Mouse (Mus musculus) heart, adult 2 months (tissue): ENCODE results near the gene Cbfb.

Experiments
- CTCF ChIP-seq: fragments of 200-600 bp; IDR thresholded peaks from 2 replicates; pipeline ENCODE4 v1.8.1; 2022; ENCODE audit warnings: antibody characterized with exemption, mild to moderate bottlenecking, moderate library complexity
- EP300 ChIP-seq: fragments of 200-500 bp; IDR thresholded peaks from 2 replicates; pipeline ENCODE4 v1.6.1; 2011; ENCODE audit warnings: low read depth, low read length, control low read depth; ENCODE audit not compliant: insufficient read depth
- POLR2A ChIP-seq: fragments of 200-500 bp; IDR thresholded peaks from 2 replicates; pipeline ENCODE4 v1.6.1; 2011; ENCODE audit warnings: mild to moderate bottlenecking, low read depth, low read length, control low read depth; ENCODE audit not compliant: insufficient read depth

DNA sequence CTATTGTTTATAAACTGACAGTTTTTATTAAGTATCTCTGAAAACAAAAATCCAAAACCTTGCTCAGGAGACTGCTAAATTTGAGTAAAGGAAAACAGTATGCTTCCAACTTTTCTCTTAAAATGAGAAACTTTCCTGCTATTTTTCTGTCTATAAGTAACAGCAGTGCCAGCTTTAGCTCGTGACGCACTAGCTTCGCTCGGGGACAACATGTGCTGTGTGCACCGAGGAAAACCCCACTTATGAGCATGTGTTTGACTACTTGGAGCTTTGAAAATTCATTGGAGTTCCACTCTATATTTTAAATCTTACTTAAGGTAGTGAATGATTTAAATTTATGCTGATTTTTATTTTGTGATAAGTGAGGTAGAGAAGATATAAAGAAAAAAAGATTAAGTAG is 21.7 kb downstream of the Cbfb start:
- no peak for TF ChIP-seq CTCF
- TF ChIP-seq POLR2A = no peak
- TF ChIP-seq EP300 = no peak
